Mouse (Mus musculus): ENCODE results near the gene Pappa.

Pappa gene

GRCm38 (mm10) chr4:65325816-65326215 lies 201.8 kb downstream of the Pappa start:
- no peak for DNase-seq (ENCODE audit: low spot score in 2 of 2)

- DNase-seq (ENCODE audit: low spot score in 2 of 2), result no peak
Observed at GRCm38 (mm10) chr4:65328486-65329308, 204.7 kb downstream of the Pappa start.

DNA sequence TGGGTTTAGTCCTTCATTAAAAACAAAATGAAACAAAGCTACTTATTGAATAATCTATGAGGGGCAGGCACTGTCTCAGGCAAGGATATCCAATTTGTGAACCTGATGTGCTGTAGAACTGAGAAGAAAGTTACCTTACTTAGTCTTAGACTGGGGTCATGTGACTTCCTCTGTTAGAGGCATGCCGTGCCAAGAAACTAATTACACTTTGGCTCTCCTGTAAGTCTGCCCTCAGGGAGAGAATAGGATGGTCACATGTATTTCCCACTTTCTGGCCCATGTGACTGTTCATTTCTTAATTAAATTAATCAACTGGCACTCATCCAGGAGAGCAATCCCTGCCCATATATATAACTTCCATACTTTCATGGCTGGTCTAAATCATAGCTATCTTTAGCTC lies 209.7 kb downstream of the Pappa start:
- DNase-seq (ENCODE audit: low spot score in 2 of 2), result no peak

GRCm38 (mm10) chr4:65341766-65342165 lies 217.8 kb downstream of the Pappa start:
- no peak for DNase-seq (ENCODE audit: low spot score in 2 of 2)

DNA sequence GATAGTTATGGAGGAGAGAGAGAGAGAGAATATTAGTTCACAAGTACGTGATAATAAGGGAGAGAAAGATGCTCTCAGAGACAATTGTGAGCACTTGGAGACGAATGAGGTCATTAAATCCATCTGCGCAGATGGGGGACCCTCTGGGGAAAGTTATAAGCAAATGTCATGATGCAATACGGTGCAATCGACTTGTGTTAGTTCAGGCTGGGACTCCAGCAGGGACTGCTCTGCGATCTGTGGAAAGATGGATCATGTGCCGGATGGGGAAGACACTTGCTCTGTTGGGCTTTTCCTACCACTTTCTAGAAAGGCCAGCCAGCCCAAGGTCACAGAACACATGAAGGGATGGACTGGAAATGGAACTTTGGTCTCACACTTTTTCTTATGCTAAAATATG lies 226.5 kb downstream of the Pappa start:
- DNase-seq (ENCODE audit: low spot score in 2 of 2), result no peak

DNA sequence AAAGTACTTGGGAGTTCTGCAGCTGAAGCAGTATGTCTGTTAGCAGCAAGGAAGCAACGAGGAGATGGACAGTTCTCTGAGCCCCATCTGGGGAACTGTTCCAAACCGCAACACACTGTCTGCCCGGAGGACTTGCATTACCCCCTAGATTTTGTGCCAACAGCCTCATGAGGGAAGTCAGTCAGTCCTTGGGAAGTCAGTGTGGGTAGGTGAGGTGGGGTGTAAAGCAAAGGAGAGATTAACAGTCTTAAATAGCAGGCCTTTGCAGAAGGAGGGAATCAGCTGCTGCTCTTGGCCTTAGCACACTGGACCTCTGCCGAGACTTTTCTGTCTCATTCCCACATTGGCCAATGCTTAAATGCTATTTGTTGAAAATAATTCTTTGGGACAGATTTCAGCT lies 230.6 kb downstream of the Pappa start:
- DNase-seq (ENCODE audit: low spot score in 2 of 2), result no peak

GRCm38 (mm10) chr4:65367135-65367534 lies 243.2 kb downstream of the Pappa start:
- DNase-seq (ENCODE audit: low spot score in 2 of 2), result no peak

- peak in 1 of 2 experiments; percentile 24 for DNase-seq (ENCODE audit: low spot score in 2 of 2)
Observed at GRCm38 (mm10) chr4:65372731-65373130, 248.8 kb downstream of the Pappa start.

GRCm38 (mm10) chr4:65373841-65374240 lies 249.9 kb downstream of the Pappa start:
- DNase-seq (ENCODE audit: low spot score in 2 of 2), result no peak

DNA sequence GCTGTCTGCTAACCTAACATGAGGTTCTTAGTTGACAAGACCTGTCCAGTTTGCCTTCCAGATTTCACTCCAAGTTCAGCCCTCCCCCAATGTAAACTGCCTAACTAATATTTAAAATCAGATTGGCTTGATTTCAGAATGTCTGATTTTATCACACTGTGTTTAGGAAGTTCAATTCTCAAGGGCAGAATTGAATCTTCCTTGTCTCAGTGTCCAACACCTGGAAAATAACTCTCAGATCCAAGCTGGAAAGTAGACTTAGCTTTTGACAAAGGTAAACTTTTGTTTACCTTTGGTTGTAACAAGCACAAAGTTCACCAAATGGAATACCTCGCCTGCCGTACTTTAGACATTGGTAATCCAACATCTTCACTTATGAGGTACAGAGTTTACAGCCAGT lies 252.6 kb downstream of the Pappa start:
- DNase-seq (ENCODE audit: low spot score in 2 of 2), result no peak

- no peak for DNase-seq (ENCODE audit: low spot score in 2 of 2)
Observed at GRCm38 (mm10) chr4:65379461-65379860, 255.5 kb downstream of the Pappa start.

GRCm38 (mm10) chr4:65383070-65383469 lies 259.1 kb downstream of the Pappa start:
- DNase-seq (ENCODE audit: low spot score in 2 of 2), result no peak

- no peak for DNase-seq (ENCODE audit: low spot score in 2 of 2)
Observed at GRCm38 (mm10) chr4:65391001-65391400, 267.0 kb downstream of the Pappa start.

DNA sequence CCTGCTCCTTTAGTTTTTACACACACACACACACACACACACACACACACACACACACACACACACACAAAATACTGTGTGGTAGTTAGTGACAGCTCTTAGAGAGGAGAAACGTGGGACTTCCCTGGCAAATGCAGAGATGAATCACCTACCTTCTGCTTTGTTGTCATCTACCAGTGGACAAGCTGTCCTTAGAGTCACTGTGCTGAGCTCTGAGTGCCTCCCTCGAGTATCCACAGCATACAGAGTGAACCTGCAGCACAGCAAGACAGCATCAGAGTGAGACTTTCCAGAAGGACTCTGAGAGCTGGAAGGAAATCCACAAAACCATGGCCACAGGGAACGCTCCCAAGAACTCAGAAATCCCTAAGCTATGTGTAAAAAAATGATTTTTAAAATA lies 272.8 kb downstream of the Pappa start:
- DNase-seq (ENCODE audit: low spot score in 2 of 2), result no peak

DNA sequence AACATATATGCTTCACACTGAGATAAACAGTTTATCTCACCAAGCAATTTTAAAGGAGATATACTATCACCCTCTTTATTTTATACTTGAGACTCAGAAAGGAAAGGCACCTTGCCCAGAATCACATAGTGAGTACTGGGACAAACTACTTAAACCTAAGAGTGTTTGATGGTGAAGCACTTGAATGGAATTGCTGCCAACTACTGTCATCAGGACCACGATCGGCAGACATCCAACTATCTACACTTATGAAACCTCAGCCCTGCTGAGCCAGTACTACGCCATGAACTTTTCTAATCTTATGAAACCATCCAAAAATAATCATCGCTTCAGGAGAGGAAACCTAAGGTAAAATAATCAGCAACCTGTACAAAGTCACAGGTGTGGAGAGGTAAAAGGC lies 275.5 kb downstream of the Pappa start:
- no peak for DNase-seq (ENCODE audit: low spot score in 2 of 2)

DNA sequence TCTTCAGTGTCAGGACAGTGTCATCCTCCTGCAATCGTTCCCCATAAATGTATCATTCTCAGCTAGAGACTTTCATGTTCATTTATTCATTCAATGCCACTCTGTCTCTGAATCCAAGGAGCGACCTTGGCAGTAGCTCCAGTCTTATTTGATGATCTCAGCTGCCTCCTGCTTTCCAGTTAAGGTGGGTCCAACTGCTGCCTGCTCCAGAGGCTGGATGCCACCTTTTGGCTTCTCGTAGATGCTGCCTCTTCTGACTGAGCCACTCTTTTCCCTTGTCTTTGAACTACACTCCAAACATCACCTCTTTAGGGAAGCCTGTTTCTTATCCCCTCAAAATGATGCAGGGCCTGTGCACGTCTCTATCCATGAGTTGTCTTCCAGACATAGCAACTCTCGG lies 278.3 kb downstream of the Pappa start:
- no peak for DNase-seq (ENCODE audit: low spot score in 2 of 2)

DNA sequence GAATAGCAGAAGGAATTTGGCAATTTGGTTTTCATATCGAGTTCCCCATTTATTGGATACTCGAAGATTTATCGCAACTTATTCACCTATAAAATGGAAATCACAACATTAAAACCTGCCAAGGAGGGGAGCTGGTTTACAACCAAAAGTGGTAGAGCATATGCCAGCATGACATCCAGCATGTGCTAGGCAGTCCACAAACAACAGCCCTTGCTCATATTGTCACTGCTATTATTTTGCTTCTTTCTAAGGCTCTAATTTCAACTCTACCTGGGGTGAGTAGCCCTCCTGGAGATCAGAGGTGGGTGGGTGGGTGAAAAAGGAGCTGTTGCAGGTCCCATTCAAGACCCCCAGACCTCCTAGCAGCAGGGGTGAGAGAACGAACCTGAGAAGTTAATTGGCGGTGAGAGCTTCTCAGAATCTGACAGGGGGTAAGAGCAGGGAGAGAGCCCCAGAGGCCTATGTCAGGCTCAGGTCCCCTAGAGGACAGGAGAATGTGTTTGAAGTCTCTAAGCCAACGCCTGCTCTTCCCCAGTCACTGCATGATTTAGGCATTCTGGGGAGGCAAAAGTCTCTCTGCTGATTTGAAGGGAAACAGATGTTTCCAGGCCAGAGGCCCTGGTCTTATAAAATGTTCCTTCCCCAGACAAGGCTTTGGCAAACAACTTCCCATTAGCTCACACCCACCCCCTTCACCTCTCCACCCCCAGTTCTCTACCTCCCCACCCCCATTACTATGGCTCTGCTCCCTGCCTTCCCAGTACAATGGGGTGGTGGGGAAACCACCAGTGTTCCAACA lies 279.1 kb downstream of the Pappa start:
- no peak for DNase-seq (ENCODE audit: low spot score in 2 of 2)
